Mouse (Mus musculus): Measurements from ENCODE around the gene Wdsub1. TPM values are rescaled to one million over a fixed set of nuclear protein-coding genes. Genes with fewer than 3 reads are reported as not detected.

Wdsub1 gene
- total and polyA plus RNA-seq, 2 experiments: 7.7 to 23.7 TPM

DNA sequence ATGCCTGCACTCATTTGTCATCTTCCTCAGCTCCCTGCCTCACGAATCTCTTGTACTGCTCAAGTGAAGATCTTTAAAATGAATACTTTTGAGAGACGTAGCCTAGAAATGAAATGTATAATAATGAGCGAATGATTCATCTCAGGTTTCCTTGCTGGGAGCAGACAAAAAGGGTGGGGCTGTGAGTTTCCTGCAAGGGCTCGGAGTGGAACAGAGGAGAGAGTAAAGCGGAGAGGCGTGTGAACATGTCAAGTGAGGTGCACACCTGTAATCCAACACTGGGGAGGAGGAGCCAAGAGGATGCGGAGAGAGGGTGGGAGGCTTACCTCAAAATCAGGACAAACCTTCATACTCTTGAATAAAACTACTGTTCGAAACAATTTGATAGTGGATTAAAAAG lies 14.4 kb upstream of the Wdsub1 start:
- Histone ChIP-seq H3K27me3 (ENCODE audit: control insufficient read depth, insufficient read depth, low read length) (no peaks in the 10 kb centered on the region), H3K4me3 (ENCODE audit: insufficient read depth, low read depth, low read length) (no peak overlapping the region), H3K9ac (ENCODE audit: low read depth, low read length) (no peak overlapping the region), H3K79me2 (ENCODE audit: control insufficient read depth, insufficient read depth, low read length) (no peaks in the 10 kb centered on the region), H3K4me1 (ENCODE audit: control insufficient read depth, insufficient read depth, low read length) (no peaks in the 10 kb centered on the region), H3K27ac (replicated peaks; ENCODE audit: insufficient read depth, low read depth, low read length) (no peak overlapping the region), H3K36me3 (ENCODE audit: control insufficient read depth, insufficient read depth, low read length) (peaks cover 24% of the 10 kb centered on the region)
- WGBS: 92% methylated on average over 8 of the region's 8 CpGs
- TF ChIP-seq CTCF (IDR thresholded peaks at IDR 0.05; ENCODE audit: low read depth, low read length) (no peak), POLR2A (IDR thresholded peaks at IDR 0.05; ENCODE audit: extremely low read depth, insufficient read depth, low read length) (no peak)
- DNase-seq (ENCODE audit: extremely low read depth, low read depth, low spot score): no peak

DNA sequence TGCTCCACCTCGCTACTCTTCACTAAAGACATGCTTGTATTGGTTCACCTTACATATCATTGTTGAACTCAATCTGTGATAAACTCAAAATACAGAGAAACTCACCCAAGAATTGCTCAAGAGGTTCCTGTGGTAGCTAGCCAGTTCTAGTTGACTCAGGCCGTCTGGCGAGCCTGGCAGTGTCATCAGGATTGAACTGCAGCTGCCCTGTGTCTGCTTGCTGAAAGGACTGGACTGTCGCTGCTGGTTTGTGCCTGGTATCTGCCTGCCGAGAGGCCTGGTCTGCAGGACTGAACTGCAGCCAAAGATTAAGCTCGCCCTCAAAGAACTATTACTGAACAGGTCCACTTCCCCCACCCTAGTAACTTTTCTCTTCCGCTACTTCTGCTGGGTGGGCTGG lies 14.0 kb upstream of the Wdsub1 start:
- WGBS: 72% methylated on average over 7 of the region's 7 CpGs

GRCm38 (mm10) chr2:59889699-59890098 lies 7.3 kb upstream of the Wdsub1 start:
- Histone ChIP-seq H3K79me2 (ENCODE audit: control insufficient read depth, insufficient read depth, low read length) (no peaks in the 10 kb centered on the region), H3K27ac (replicated peaks; ENCODE audit: insufficient read depth, low read depth, low read length) (no peak overlapping the region), H3K27me3 (ENCODE audit: control insufficient read depth, insufficient read depth, low read length) (no peaks in the 10 kb centered on the region), H3K36me3 (ENCODE audit: control insufficient read depth, insufficient read depth, low read length) (peaks cover 2% of the 10 kb centered on the region; the same call in 1 of the 2 replicates), H3K4me3 (ENCODE audit: insufficient read depth, low read depth, low read length) (no peak overlapping the region), H3K9ac (ENCODE audit: low read depth, low read length) (no peak overlapping the region), H3K4me1 (ENCODE audit: control insufficient read depth, insufficient read depth, low read length) (no peaks in the 10 kb centered on the region)
- 81% methylated on average over 6 of the region's 6 CpGs for WGBS
- DNase-seq (ENCODE audit: extremely low read depth, low read depth, low spot score): no peak
- TF ChIP-seq POLR2A (IDR thresholded peaks at IDR 0.05; ENCODE audit: extremely low read depth, insufficient read depth, low read length): no peak
- TF ChIP-seq CTCF (IDR thresholded peaks at IDR 0.05; ENCODE audit: low read depth, low read length): no peak

More for the DNA sequence above, 14.0 kb upstream of the Wdsub1 start:
- DNase-seq (ENCODE audit: extremely low read depth, low read depth, low spot score): peak; percentile 79
- Histone ChIP-seq H3K36me3 (ENCODE audit: control insufficient read depth, insufficient read depth, low read length) (peaks cover 20% of the 10 kb centered on the region), H3K79me2 (ENCODE audit: control insufficient read depth, insufficient read depth, low read length) (no peaks in the 10 kb centered on the region), H3K4me3 (ENCODE audit: insufficient read depth, low read depth, low read length) (no peak overlapping the region), H3K27me3 (ENCODE audit: control insufficient read depth, insufficient read depth, low read length) (no peaks in the 10 kb centered on the region), H3K27ac (replicated peaks; ENCODE audit: insufficient read depth, low read depth, low read length) (no peak overlapping the region), H3K9ac (ENCODE audit: low read depth, low read length) (no peak overlapping the region), H3K4me1 (ENCODE audit: control insufficient read depth, insufficient read depth, low read length) (no peaks in the 10 kb centered on the region)
- no peak for TF ChIP-seq POLR2A (IDR thresholded peaks at IDR 0.05; ENCODE audit: extremely low read depth, insufficient read depth, low read length)

DNA sequence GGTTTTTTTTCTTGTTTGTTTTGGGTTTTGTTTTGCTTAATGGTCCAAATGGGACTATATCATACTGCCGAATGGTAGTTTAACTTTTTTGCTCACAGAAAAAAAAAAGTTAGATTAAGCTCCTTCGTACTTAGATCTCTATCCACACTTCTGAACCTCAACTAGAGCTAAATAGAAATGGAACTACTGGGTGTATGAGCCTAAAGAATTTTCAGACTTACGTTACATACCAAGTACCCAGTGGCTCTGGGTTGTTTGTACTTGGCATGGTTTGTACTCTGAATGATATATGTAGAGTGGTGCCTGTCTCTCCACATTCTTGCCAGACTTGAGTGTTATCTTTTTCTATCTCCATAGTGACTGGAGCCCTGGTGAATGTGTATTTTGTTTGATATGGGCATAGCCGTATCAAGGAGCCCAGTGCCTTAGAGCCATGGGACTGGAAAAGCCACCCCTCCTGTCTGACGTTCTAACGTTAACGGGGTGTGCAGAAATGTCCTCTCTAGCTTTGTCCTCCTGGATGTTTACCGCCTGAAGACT lies 421 bp upstream of the Wdsub1 start:
- TF ChIP-seq CTCF (IDR thresholded peaks at IDR 0.05; ENCODE audit: low read depth, low read length) (no peak), POLR2A (IDR thresholded peaks at IDR 0.05; ENCODE audit: extremely low read depth, insufficient read depth, low read length) (no peak)
- WGBS: 66% methylated on average over 8 of the region's 8 CpGs
- H3K36me3 ChIP-seq (ENCODE audit: control insufficient read depth, insufficient read depth, low read length): no peaks in the 10 kb centered on the region
- no peak for DNase-seq (ENCODE audit: extremely low read depth, low read depth, low spot score)
- H3K9ac ChIP-seq (ENCODE audit: low read depth, low read length): no peak overlapping the region
- H3K27ac ChIP-seq (replicated peaks; ENCODE audit: insufficient read depth, low read depth, low read length): no peak overlapping the region
- no peaks in the 10 kb centered on the region; the same call in 1 of the 2 replicates for H3K79me2 ChIP-seq (ENCODE audit: control insufficient read depth, insufficient read depth, low read length)
- peaks cover 2% of the 10 kb centered on the region; the same call in 1 of the 2 replicates for H3K4me1 ChIP-seq (ENCODE audit: control insufficient read depth, insufficient read depth, low read length)
- H3K27me3 ChIP-seq (ENCODE audit: control insufficient read depth, insufficient read depth, low read length): no peaks in the 10 kb centered on the region
- H3K4me3 ChIP-seq (ENCODE audit: insufficient read depth, low read depth, low read length): peak overlapping the region; percentile 97; the same call in 1 of the 2 replicates

DNA sequence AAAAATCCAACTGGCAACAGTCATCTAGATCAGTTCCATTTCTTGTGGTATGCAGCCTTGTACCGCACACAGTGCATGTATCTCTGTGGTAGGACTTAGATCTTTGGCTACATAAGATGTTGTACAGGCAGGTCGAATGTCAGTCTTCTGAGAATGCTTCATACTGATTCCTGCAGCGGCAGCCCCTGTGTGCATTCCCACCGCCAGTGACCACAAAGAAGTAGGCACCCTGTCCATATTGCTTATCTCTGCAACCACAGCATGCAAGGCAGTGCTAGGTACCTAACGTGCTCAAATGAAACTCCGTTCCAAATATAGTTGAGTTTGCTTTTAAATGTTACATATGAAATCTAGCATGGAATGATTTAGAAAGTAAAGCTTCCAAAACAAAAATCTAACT lies 987 bp downstream of the Wdsub1 start:
- 74% methylated on average over 6 of the region's 6 CpGs for WGBS
- TF ChIP-seq POLR2A (IDR thresholded peaks at IDR 0.05; ENCODE audit: extremely low read depth, insufficient read depth, low read length) (no peak), CTCF (IDR thresholded peaks at IDR 0.05; ENCODE audit: low read depth, low read length) (no peak)

DNA sequence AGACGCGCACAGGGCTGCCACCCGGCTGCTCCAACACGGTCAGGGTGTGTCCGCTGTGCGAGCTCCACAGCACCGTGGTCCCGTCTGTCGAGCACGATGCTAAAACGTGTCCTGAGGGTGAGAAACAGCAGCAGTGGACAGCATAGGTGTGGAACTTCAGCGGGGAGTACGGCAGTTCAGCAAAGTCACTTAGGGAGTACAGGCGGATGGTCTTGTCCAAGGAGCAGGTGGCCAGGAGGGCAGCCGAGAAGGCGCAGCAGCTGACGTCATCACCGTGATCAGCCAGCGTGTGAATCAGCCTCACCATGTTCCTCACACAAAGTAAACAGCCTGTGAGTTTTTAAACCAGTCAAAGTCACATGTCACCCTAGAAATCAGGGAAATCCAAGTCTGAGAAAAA lies 4.2 kb downstream of the Wdsub1 start:
- Histone ChIP-seq H3K36me3 (ENCODE audit: control insufficient read depth, insufficient read depth, low read length) (peaks cover 3% of the 10 kb centered on the region; the same call in 1 of the 2 replicates), H3K27me3 (ENCODE audit: control insufficient read depth, insufficient read depth, low read length) (no peaks in the 10 kb centered on the region), H3K9ac (ENCODE audit: low read depth, low read length) (no peak overlapping the region), H3K79me2 (ENCODE audit: control insufficient read depth, insufficient read depth, low read length) (no peaks in the 10 kb centered on the region; the same call in 1 of the 2 replicates), H3K4me3 (ENCODE audit: insufficient read depth, low read depth, low read length) (no peak overlapping the region), H3K27ac (replicated peaks; ENCODE audit: insufficient read depth, low read depth, low read length) (no peak overlapping the region), H3K4me1 (ENCODE audit: control insufficient read depth, insufficient read depth, low read length) (no peaks in the 10 kb centered on the region; the same call in 1 of the 2 replicates)
- 89% methylated on average over 19 of the region's 19 CpGs for WGBS
- TF ChIP-seq CTCF (IDR thresholded peaks at IDR 0.05; ENCODE audit: low read depth, low read length) (no peak), POLR2A (IDR thresholded peaks at IDR 0.05; ENCODE audit: extremely low read depth, insufficient read depth, low read length) (no peak)
- no peak for DNase-seq (ENCODE audit: extremely low read depth, low read depth, low spot score)

More for the DNA sequence above, 987 bp downstream of the Wdsub1 start:
- Histone ChIP-seq H3K36me3 (ENCODE audit: control insufficient read depth, insufficient read depth, low read length) (no peaks in the 10 kb centered on the region), H3K4me3 (ENCODE audit: insufficient read depth, low read depth, low read length) (no peak overlapping the region), H3K4me1 (ENCODE audit: control insufficient read depth, insufficient read depth, low read length) (peaks cover 2% of the 10 kb centered on the region; the same call in 1 of the 2 replicates), H3K27ac (replicated peaks; ENCODE audit: insufficient read depth, low read depth, low read length) (no peak overlapping the region; the same call in 1 of the 2 replicates), H3K9ac (ENCODE audit: low read depth, low read length) (no peak overlapping the region), H3K79me2 (ENCODE audit: control insufficient read depth, insufficient read depth, low read length) (no peaks in the 10 kb centered on the region; the same call in 1 of the 2 replicates), H3K27me3 (ENCODE audit: control insufficient read depth, insufficient read depth, low read length) (no peaks in the 10 kb centered on the region)
- DNase-seq (ENCODE audit: extremely low read depth, low read depth, low spot score): no peak
